Mouse (Mus musculus): ENCODE results near the gene Lrrc56.

DNA sequence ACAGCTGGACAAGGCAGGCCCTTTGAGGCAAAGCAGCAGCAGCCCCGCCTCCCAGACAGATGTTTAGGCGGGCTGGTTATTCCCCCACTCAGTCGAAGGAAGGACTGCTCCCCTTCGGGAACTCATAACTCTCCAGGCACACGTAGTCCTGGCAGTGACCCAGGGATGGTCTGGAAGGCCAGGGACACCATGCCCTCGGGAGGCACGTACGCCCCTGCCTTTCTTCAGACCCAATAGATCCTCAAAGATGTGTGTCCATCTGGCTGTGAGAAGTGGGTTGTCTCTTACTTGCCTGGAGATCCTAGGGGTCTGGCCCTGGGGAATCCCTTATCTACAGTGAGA, 28.1 kb downstream of the Lrrc56 start:
- TF ChIP-seq CTCF (conservative IDR thresholded peaks at IDR 0.05 in 1 of 2, IDR thresholded peaks at IDR 0.05 in 1 of 2; ENCODE audit: low read depth in 2 of 2, low read length in 2 of 2) (no peak), ZNF384 (IDR thresholded peaks at IDR 0.05; ENCODE audit: low read depth, low read length) (no peak), HCFC1 (IDR thresholded peaks at IDR 0.05; ENCODE audit: low read depth, low read length) (no peak), POLR2A (IDR thresholded peaks at IDR 0.05; ENCODE audit: low read depth, low read length) (no peak), GABPA (IDR thresholded peaks at IDR 0.05; ENCODE audit: insufficient replicate concordance, low read depth, low read length) (no peak), USF1 (IDR thresholded peaks at IDR 0.05; ENCODE audit: low read depth, low read length) (no peak), MAZ (IDR thresholded peaks at IDR 0.05; ENCODE audit: low read depth, low read length) (no peak)

Data from CH12.LX (cell line).